Comparison of ENCODE assay signal across 29 mouse cellular contexts in genomic region chr9:99447323-99447722, GRCm38 (mm10). TPM values are rescaled to one million over a fixed set of nuclear protein-coding genes. Genes with fewer than 3 reads are reported as not detected.
DNase-seq lines count a peak whose midpoint lies in the region; TF ChIP-seq lines count a peak whose summit lies in the region.
"Had no signal": no experiment of that assay in that cellular context is flagged by ENCODE, and none has a peak within 500 bp of the region (broad histone marks: within the 10 kb centered on the region; RNA-seq: fewer than 3 reads in every experiment).

No protein-coding gene starts in this region.

- H3K36me3 ChIP-seq in myocyte (ENCODE audit: control insufficient read depth, insufficient read depth): no peaks in the 10 kb centered on the region
- H3K36me3 ChIP-seq: forebrain, embryonic 10.5 days; liver, embryonic 12.5 days; midbrain, embryonic 10.5 days; midbrain, embryonic 15.5 days had no signal

- no peak overlapping the region for H3ac ChIP-seq in myocyte (ENCODE audit: control insufficient read depth, insufficient read length)

- no peak overlapping the region for H3K4me3 ChIP-seq in myocyte
- H3K4me3 ChIP-seq: forebrain, embryonic 10.5 days; liver, embryonic 12.5 days; midbrain, embryonic 10.5 days; midbrain, embryonic 15.5 days had no signal

- H3K27me3 ChIP-seq in myocyte (ENCODE audit: control insufficient read depth, insufficient read depth, insufficient read length): peaks cover 6% of the 10 kb centered on the region
- H3K27me3 ChIP-seq: midbrain, embryonic 15.5 days had no signal

- TF ChIP-seq POLR2A in myocyte (IDR thresholded peaks at IDR 0.05; ENCODE audit: insufficient read length, low read depth): no peak

- H3K4me2 ChIP-seq in myocyte (ENCODE audit: low read depth): peak overlapping the region; percentile 42
- H3K4me2 ChIP-seq: liver, embryonic 12.5 days; midbrain, embryonic 15.5 days had no signal

- no peaks in the 10 kb centered on the region for H3K79me2 ChIP-seq in myocyte (ENCODE audit: control insufficient read depth, insufficient read depth)

- intact Hi-C loops in left cerebral cortex, postnatal 10 days (cut with DNase I): loop anchor here (5.0 kb wide), 2 partner anchors 60 to 205 kb away; partner anchors contain the start of gene Cep70

- peak; percentile 46 for DNase-seq in layer of hippocampus, adult 11-12 months (ENCODE audit: low spot score)
- no peak for DNase-seq in layer of hippocampus, adult 9-10 months (ENCODE audit: low spot score)
- DNase-seq in 3T3-L1 (ENCODE audit: low read depth, low spot score) (peak; percentile 85), adipocyte (ENCODE audit: low spot score) (peak; percentile 32)
- no peak for DNase-seq in gastrocnemius, postnatal 10 days
- DNase-seq in left cerebral cortex, postnatal 10 days (ENCODE audit: extremely low spot score in 1 of 2, low spot score in 2 of 2): no peak
- DNase-seq: adrenal gland, postnatal 14 days; cerebellum, adult 11-12 months; cerebellum, postnatal 10 days; forebrain, postnatal 0 days; kidney, adult 8-10 months; kidney, postnatal 10 days; left cerebral cortex, postnatal 4 days; liver, postnatal 0 days had no signal

TF ChIP-seq in myocyte, 11 proteins besides CTCF, POLR2A, EP300 and RAD21:
- TF ChIP-seq SRF (IDR thresholded peaks at IDR 0.05; ENCODE audit: control insufficient read depth, insufficient read length, low read depth) (no peak), E2F4 (IDR thresholded peaks at IDR 0.05; ENCODE audit: insufficient read depth) (no peak), REST (IDR thresholded peaks at IDR 0.05; ENCODE audit: insufficient read depth, insufficient read length) (no peak), CEBPB (IDR thresholded peaks at IDR 0.05; ENCODE audit: insufficient read depth, poor library complexity, severe bottlenecking) (no peak), POLR2AphosphoS2 (IDR thresholded peaks at IDR 0.05; ENCODE audit: insufficient read length, low read depth) (no peak), USF1 (IDR thresholded peaks at IDR 0.05; ENCODE audit: low read depth) (no peak), MYOD1 (IDR thresholded peaks at IDR 0.05; ENCODE audit: control insufficient read depth in 1 of 3, insufficient read length in 2 of 3, low read depth in 2 of 3) (no peak), MAX (IDR thresholded peaks at IDR 0.05; ENCODE audit: low read depth) (no peak), TCF12 (IDR thresholded peaks at IDR 0.05; ENCODE audit: insufficient read depth, poor library complexity, severe bottlenecking) (no peak), MYOG (IDR thresholded peaks at IDR 0.05; ENCODE audit: control insufficient read depth in 1 of 3, insufficient read depth in 1 of 3, insufficient read length in 2 of 3, low read depth in 2 of 3) (no peak), TCF3 (IDR thresholded peaks at IDR 0.05; ENCODE audit: insufficient read length, low read depth) (no peak)

RNA-seq across cellular contexts. Expression of gene Nme9, which starts 4.0 kb away (rescaled TPM):
- not detected for polyA plus RNA-seq in myocyte (2012; fragmentation: generic; extraction: Trizol)
- total RNA-seq in gastrocnemius, postnatal 10 days (2021): not detected
- not detected for total RNA-seq in left cerebral cortex, postnatal 10 days (2021)
- total RNA-seq: adrenal gland, postnatal 14 days; common myeloid progenitor, adult 5-6 weeks; gastrocnemius, adult 8-10 months; heart, postnatal 25 days; megakaryocyte progenitor cell, adult 5-6 weeks; neutrophil, adult 5-6 weeks had no signal
- polyA plus RNA-seq: CD4-positive, CD25-positive, alpha-beta regulatory T cell, adult 4 months; forebrain, embryonic 10.5 days; heart, embryonic 14.5 days; intestine, embryonic 14.5 days; limb, embryonic 14.5 days; liver, embryonic 12.5 days; liver, postnatal 0 days; midbrain, embryonic 10.5 days; neural tube, embryonic 11.5 days had no signal

RNA-seq across cellular contexts. Expression of gene Mras, which starts 10.1 kb away (rescaled TPM):
- polyA plus RNA-seq in myocyte (2012; fragmentation: generic; extraction: Trizol): 18.8 TPM
- total RNA-seq in gastrocnemius, postnatal 10 days (2021): 10 to 100 TPM in 1 of 2 experiments, 1 to 10 TPM in 1; 9.7 to 10.6 TPM
- total RNA-seq in left cerebral cortex, postnatal 10 days (2021): 10 to 100 TPM; 81.7 to 99.5 TPM
- polyA plus RNA-seq: CD4-positive, CD25-positive, alpha-beta regulatory T cell, adult 4 months had no signal

Comparison
In these comparisons a context has a peak if more than half of its experiments do, and no peak if none do; other contexts are left out.
1. DNase-seq: peak in layer of hippocampus, adult 11-12 months (single experiment), 3T3-L1 (single experiment) and adipocyte (single experiment); none in layer of hippocampus, adult 9-10 months (single experiment), gastrocnemius, postnatal 10 days (single experiment) and left cerebral cortex, postnatal 10 days (0 of 2).
2. RNA of gene Mras, which starts 10.1 kb away (total RNA-seq): 81.7 to 99.5 TPM in left cerebral cortex, postnatal 10 days; 9.7 to 10.6 TPM in gastrocnemius, postnatal 10 days; every median in the first group is over 4 times any median in the second.